10 mouse cellular contexts compared by ENCODE assay signal in the genomic region with DNA sequence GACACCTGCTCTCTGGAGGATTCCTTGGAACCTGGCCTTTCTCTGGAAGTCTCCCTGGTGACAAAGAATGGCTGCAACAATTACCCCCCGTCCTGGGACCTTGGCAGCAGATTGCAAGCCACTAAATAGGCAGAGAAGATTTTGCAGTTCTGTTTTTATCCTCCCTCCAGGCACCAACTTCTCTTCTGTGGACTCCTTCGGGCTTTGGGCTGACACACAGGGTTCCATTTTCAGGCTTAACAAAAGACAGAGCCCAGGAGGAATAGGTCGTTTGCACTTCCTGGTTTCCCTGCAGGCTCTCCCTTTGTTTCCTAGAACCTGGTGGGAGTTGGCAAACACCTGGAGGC. TPM values are rescaled to one million over a fixed set of nuclear protein-coding genes. Genes with fewer than 3 reads are reported as not detected.
DNase-seq lines count a peak whose midpoint lies in the region; ATAC-seq and TF ChIP-seq lines count a peak whose summit lies in the region.
"Had no signal": no experiment of that assay in that cellular context is flagged by ENCODE, and none has a peak within 500 bp of the region (broad histone marks: within the 10 kb centered on the region; RNA-seq: fewer than 3 reads in every experiment).

No protein-coding gene starts in this region.

- H3K27ac ChIP-seq in kidney, embryonic 15.5 days, result no peak overlapping the region
- no peak overlapping the region for H3K27ac ChIP-seq in kidney, adult 2 months (ENCODE audit: insufficient read depth, low read depth, low read length)
- H3K27ac ChIP-seq in forebrain, embryonic 11.5 days (ENCODE audit: low read depth, low read length), result peak overlapping the region; percentile 47; the same call in 1 of the 2 replicates
- 0 out of 2 replicates have a peak overlapping the region, but pooled peaks have one; percentile 19 for H3K27ac ChIP-seq in hindbrain, embryonic 16.5 days (ENCODE audit: low read depth, low read length)
- H3K27ac ChIP-seq in neural tube, embryonic 12.5 days, result no peak overlapping the region

- TF ChIP-seq CTCF in kidney, adult 2 months (conservative IDR thresholded peaks at IDR 0.05; ENCODE audit: insufficient read depth, insufficient read length, low read depth, low read length), result no peak

- WGBS in kidney, embryonic 15.5 days, result 24% methylated on average over 3 of the region's 3 CpGs
- WGBS in kidney, adult 2 months, result 28% methylated on average over 3 of the region's 3 CpGs
- WGBS in forebrain, embryonic 11.5 days, result 4% methylated on average over 3 of the region's 3 CpGs
- 6% methylated on average over 3 of the region's 3 CpGs for WGBS in hindbrain, embryonic 16.5 days
- WGBS in neural tube, embryonic 12.5 days, result 10% methylated on average over 3 of the region's 3 CpGs

- H3K36me3 ChIP-seq in kidney, embryonic 15.5 days, result no peaks in the 10 kb centered on the region
- H3K36me3 ChIP-seq in kidney, adult 2 months (ENCODE audit: control insufficient read depth, insufficient read depth, low read length), result no peaks in the 10 kb centered on the region
- no peaks in the 10 kb centered on the region for H3K36me3 ChIP-seq in forebrain, embryonic 11.5 days (ENCODE audit: control insufficient read depth, insufficient read depth, low read length)
- H3K36me3 ChIP-seq in hindbrain, embryonic 16.5 days (ENCODE audit: control insufficient read depth, insufficient read depth, low read length), result no peaks in the 10 kb centered on the region
- H3K36me3 ChIP-seq in neural tube, embryonic 12.5 days, result no peaks in the 10 kb centered on the region

- no peak for DNase-seq in kidney, adult 2 months
- DNase-seq in forebrain, embryonic 11.5 days (ENCODE audit: low spot score), result no peak
- no peak for DNase-seq in adrenal gland, postnatal 36 days
- DNase-seq in layer of hippocampus, adult 11-12 months (ENCODE audit: low spot score), result no peak
- DNase-seq: kidney, adult 9 months; lung, postnatal 14 days had no signal

- ATAC-seq in kidney, embryonic 15.5 days (replicated peaks; ENCODE audit: low FRiP score), result no peak
- ATAC-seq in forebrain, embryonic 11.5 days (replicated peaks; ENCODE audit: low FRiP score), result peak; percentile 42
- ATAC-seq in hindbrain, embryonic 16.5 days, result peak; percentile 69
- peak; percentile 53 for ATAC-seq in neural tube, embryonic 12.5 days (ENCODE audit: low FRiP score, low read depth)
- no peak for ATAC-seq in megakaryocyte-erythroid progenitor cell, adult 5-6 weeks (replicated peaks; ENCODE audit: low FRiP score, low TSS enrichment, poor library complexity, severe bottlenecking)

- H3K27me3 ChIP-seq in kidney, embryonic 15.5 days, result no peaks in the 10 kb centered on the region
- no peaks in the 10 kb centered on the region for H3K27me3 ChIP-seq in kidney, adult 2 months (replicated peaks; ENCODE audit: control insufficient read depth, insufficient read depth, low read length)
- H3K27me3 ChIP-seq in forebrain, embryonic 11.5 days (ENCODE audit: control insufficient read depth, insufficient read depth, low read length), result no peaks in the 10 kb centered on the region
- H3K27me3 ChIP-seq in hindbrain, embryonic 16.5 days (replicated peaks; ENCODE audit: control insufficient read depth, insufficient read depth, low read length), result no peaks in the 10 kb centered on the region
- H3K27me3 ChIP-seq in neural tube, embryonic 12.5 days (replicated peaks), result no peaks in the 10 kb centered on the region

- TF ChIP-seq POLR2A in kidney, adult 2 months (IDR thresholded peaks at IDR 0.05; ENCODE audit: low read depth, low read length), result no peak

- no peak overlapping the region for H3K4me3 ChIP-seq in kidney, embryonic 15.5 days (replicated peaks)
- H3K4me3 ChIP-seq in kidney, adult 2 months (ENCODE audit: insufficient read depth, low read depth, low read length), result no peak overlapping the region
- H3K4me3 ChIP-seq in forebrain, embryonic 11.5 days (ENCODE audit: low read depth, low read length), result no peak overlapping the region
- peak overlapping the region; percentile 23 for H3K4me3 ChIP-seq in hindbrain, embryonic 16.5 days (ENCODE audit: low read length)
- no peak overlapping the region for H3K4me3 ChIP-seq in neural tube, embryonic 12.5 days

- peak overlapping the region; percentile 23 for H3K4me2 ChIP-seq in kidney, embryonic 15.5 days
- H3K4me2 ChIP-seq in forebrain, embryonic 11.5 days (ENCODE audit: low read depth, low read length, severe bottlenecking), result peak overlapping the region; percentile 24; the same call in 1 of the 2 replicates
- peak overlapping the region; percentile 48 for H3K4me2 ChIP-seq in hindbrain, embryonic 16.5 days (ENCODE audit: low read length)
- H3K4me2 ChIP-seq in neural tube, embryonic 12.5 days (replicated peaks), result peak overlapping the region; percentile 39

- H3K4me1 ChIP-seq in kidney, embryonic 15.5 days, result peaks cover 9% of the 10 kb centered on the region; the same call in 1 of the 2 replicates
- no peaks in the 10 kb centered on the region for H3K4me1 ChIP-seq in kidney, adult 2 months (ENCODE audit: control insufficient read depth, insufficient read depth, low read length)
- H3K4me1 ChIP-seq in forebrain, embryonic 11.5 days (replicated peaks; ENCODE audit: control insufficient read depth, insufficient read depth, low read length), result no peaks in the 10 kb centered on the region; the same call in 1 of the 2 replicates
- peaks cover 3% of the 10 kb centered on the region for H3K4me1 ChIP-seq in hindbrain, embryonic 16.5 days (ENCODE audit: control insufficient read depth, insufficient read depth, low read depth, low read length)
- peaks cover 7% of the 10 kb centered on the region; the same call in 1 of the 2 replicates for H3K4me1 ChIP-seq in neural tube, embryonic 12.5 days

- no peaks in the 10 kb centered on the region for H3K9me3 ChIP-seq in kidney, embryonic 15.5 days (replicated peaks)
- no peaks in the 10 kb centered on the region for H3K9me3 ChIP-seq in forebrain, embryonic 11.5 days (ENCODE audit: control insufficient read depth, low read length)
- no peaks in the 10 kb centered on the region for H3K9me3 ChIP-seq in hindbrain, embryonic 16.5 days (ENCODE audit: control insufficient read depth, low read length)
- no peaks in the 10 kb centered on the region for H3K9me3 ChIP-seq in neural tube, embryonic 12.5 days

- no peak overlapping the region for H3K9ac ChIP-seq in kidney, embryonic 15.5 days
- peak overlapping the region; percentile 37; the same call in 1 of the 2 replicates for H3K9ac ChIP-seq in forebrain, embryonic 11.5 days (ENCODE audit: low read length)
- H3K9ac ChIP-seq in hindbrain, embryonic 16.5 days (ENCODE audit: low read depth, low read length), result no peak overlapping the region
- H3K9ac ChIP-seq in neural tube, embryonic 12.5 days, result no peak overlapping the region

RNA-seq across cellular contexts. Expression of a gene that starts 7.9 kb away (rescaled TPM):
- 47.1 and 51.5 TPM in 2 replicates for polyA plus RNA-seq in kidney, embryonic 15.5 days (2015; fragmentation: Nextera tagmentation; extraction: Ambion mirVana)
- 13.2 and 13.4 TPM in 2 replicates for polyA plus RNA-seq in kidney, adult 2 months (2012; rRNA removed)
- 45.2 and 45.8 TPM in 2 replicates for polyA plus RNA-seq in forebrain, embryonic 11.5 days (2014; fragmentation: Nextera tagmentation; extraction: Ambion mirVana)
- polyA plus RNA-seq in hindbrain, embryonic 16.5 days (2015; fragmentation: Nextera tagmentation; extraction: Ambion mirVana), result 59.4 and 66.3 TPM in 2 replicates
- polyA plus RNA-seq in neural tube, embryonic 12.5 days (2016; fragmentation: Nextera tagmentation; extraction: Ambion mirVana), result 75.9 and 79.0 TPM in 2 replicates
- 10 to 100 TPM; 22.1 to 22.5 TPM for total RNA-seq in adrenal gland, postnatal 36 days (2021)
- 14.9 and 16.7 TPM in 2 replicates for total RNA-seq in megakaryocyte-erythroid progenitor cell, adult 5-6 weeks (2014; fragmentation: Nextera tagmentation)
- 28.4 and 32.6 TPM in 2 replicates for total RNA-seq in megakaryocyte-erythroid progenitor cell, adult 5-6 weeks (2017)

Comparison
In these comparisons a context has a peak if more than half of its experiments do, and no peak if none do; other contexts are left out.
1. ATAC-seq: peak in forebrain, embryonic 11.5 days (single experiment), hindbrain, embryonic 16.5 days (single experiment) and neural tube, embryonic 12.5 days (single experiment); none in kidney, embryonic 15.5 days (single experiment) and megakaryocyte-erythroid progenitor cell, adult 5-6 weeks (single experiment).
2. H3K27ac ChIP-seq: peak in forebrain, embryonic 11.5 days (single experiment) and hindbrain, embryonic 16.5 days (single experiment); none in kidney, embryonic 15.5 days (single experiment), kidney, adult 2 months (single experiment) and neural tube, embryonic 12.5 days (single experiment).
3. Peak in every context shown above with its lines, with median percentiles within 50 percentile points of each other: H3K4me2 ChIP-seq.